Mouse (Mus musculus) layer of hippocampus, adult 2 months (tissue): Measurements from ENCODE around the gene Trabd2b. TPM values are rescaled to one million over a fixed set of nuclear protein-coding genes. Genes with fewer than 3 reads are reported as not detected.
A peak's percentile ranks its signal among the peaks of the same experiment; 100 is the strongest.

Experiments used
- DNase-seq, 2 experiments: peaks; one replicate each; pipeline ENCODE4 v3.0.0; 2022; ENCODE audit warnings: low spot score in 2 of 2
- H3K27ac ChIP-seq: fragments of 200-600 bp; 2 replicates; pipeline ENCODE4 v1.8.1; 2022
- H3K4me3 ChIP-seq: fragments of 200-600 bp; 2 replicates; pipeline ENCODE4 v1.8.1; 2022; ENCODE audit warnings: mild to moderate bottlenecking
- CTCF ChIP-seq: fragments of 200-600 bp; conservative IDR thresholded peaks from 2 replicates; pipeline ENCODE4 v1.8.1; 2022; ENCODE audit warnings: antibody characterized with exemption, mild to moderate bottlenecking, moderate library complexity
- total RNA-seq, 2 experiments: library from RNA; stranded (reverse); gene quantifications; 2 replicates each; pipeline ENCODE4 v1.2.3; 2021

The Trabd2b gene
- total RNA-seq, 2 experiments from 2014 or later: 1.5 to 1.6 TPM

GRCm38 (mm10) chr4:114595188-114595701, 188.7 kb downstream of the Trabd2b start:
- TF ChIP-seq CTCF: no peak
- H3K4me3 ChIP-seq: no peak overlapping the region
- DNase-seq: no peak

GRCm38 (mm10) chr4:114599121-114599520, 192.6 kb downstream of the Trabd2b start:
- H3K27ac ChIP-seq: no peak overlapping the region
- no peak for DNase-seq
- TF ChIP-seq CTCF: peak; percentile 66
- H3K4me3 ChIP-seq: no peak overlapping the region

More at GRCm38 (mm10) chr4:114595188-114595701, 188.7 kb downstream of the Trabd2b start:
- H3K27ac ChIP-seq: no peak overlapping the region

- Histone ChIP-seq H3K27ac (no peak overlapping the region), H3K4me3 (no peak overlapping the region)
- no peak for DNase-seq
- no peak for TF ChIP-seq CTCF
Measured at GRCm38 (mm10) chr4:114601201-114602009, 194.9 kb downstream of the Trabd2b start.

- DNase-seq: no peak
- Histone ChIP-seq H3K27ac (no peak overlapping the region), H3K4me3 (no peak overlapping the region)
- TF ChIP-seq CTCF: no peak
Measured at GRCm38 (mm10) chr4:114605670-114606069, 199.1 kb downstream of the Trabd2b start.

GRCm38 (mm10) chr4:114607873-114608272, 201.3 kb downstream of the Trabd2b start:
- H3K4me3 ChIP-seq: no peak overlapping the region
- DNase-seq: no peak
- no peak overlapping the region for H3K27ac ChIP-seq
- TF ChIP-seq CTCF: no peak

GRCm38 (mm10) chr4:114609297-114609696, 202.8 kb downstream of the Trabd2b start:
- Histone ChIP-seq H3K4me3 (no peak overlapping the region), H3K27ac (no peak overlapping the region)
- DNase-seq: peak in 1 of 2 experiments; percentile 18
- no peak for TF ChIP-seq CTCF

- DNase-seq: peak; percentile 26 to 37
- Histone ChIP-seq H3K4me3 (no peak overlapping the region), H3K27ac (no peak overlapping the region)
- peak; percentile 79 for TF ChIP-seq CTCF
Measured at GRCm38 (mm10) chr4:114611166-114611929, 204.8 kb downstream of the Trabd2b start.

GRCm38 (mm10) chr4:114612032-114612431, 205.5 kb downstream of the Trabd2b start:
- DNase-seq: no peak
- H3K4me3 ChIP-seq: no peak overlapping the region
- no peak overlapping the region for H3K27ac ChIP-seq
- TF ChIP-seq CTCF: no peak

GRCm38 (mm10) chr4:114612827-114613226, 206.3 kb downstream of the Trabd2b start:
- TF ChIP-seq CTCF: no peak
- H3K27ac ChIP-seq: no peak overlapping the region
- no peak overlapping the region for H3K4me3 ChIP-seq
- DNase-seq: no peak

- TF ChIP-seq CTCF: no peak
- Histone ChIP-seq H3K27ac (no peak overlapping the region), H3K4me3 (no peak overlapping the region)
- DNase-seq: no peak
Measured at GRCm38 (mm10) chr4:114614086-114614485, 207.6 kb downstream of the Trabd2b start.

- Histone ChIP-seq H3K4me3 (no peak overlapping the region), H3K27ac (no peak overlapping the region)
- TF ChIP-seq CTCF: no peak
- DNase-seq: no peak
Measured at GRCm38 (mm10) chr4:114615765-114616164, 209.2 kb downstream of the Trabd2b start.

GRCm38 (mm10) chr4:114622929-114623328, 216.4 kb downstream of the Trabd2b start:
- Histone ChIP-seq H3K4me3 (no peak overlapping the region), H3K27ac (no peak overlapping the region)
- TF ChIP-seq CTCF: no peak
- no peak for DNase-seq
